Mouse (Mus musculus) liver, embryonic 12.5 days (tissue): ENCODE results near the gene Rere. TPM values are rescaled to one million over a fixed set of nuclear protein-coding genes. Genes with fewer than 3 reads are reported as not detected.

Experiments used
- ATAC-seq: fragments of 200-750 bp; cut with Nextera tagmentation; 2 replicates; pipeline ENCODE4 v1.8.0; 2017; ENCODE audit warnings: moderate number of reproducible peaks, mild to moderate bottlenecking, moderate library complexity
- H3K27ac ChIP-seq: fragments of 300-500 bp; sonication (generic); 2 replicates; pipeline ENCODE4 v1.5.1; 2016; ENCODE audit warnings: mild to moderate bottlenecking
- H3K27me3 ChIP-seq: fragments of 300-500 bp; sonication (generic); replicated peaks from 2 replicates; pipeline ENCODE4 v1.6.1; 2016; ENCODE audit warnings: mild to moderate bottlenecking, moderate library complexity
- H3K36me3 ChIP-seq: fragments of 300-500 bp; sonication (generic); 2 replicates; pipeline ENCODE4 v1.6.1; 2016; ENCODE audit warnings: mild to moderate bottlenecking, moderate library complexity
- H3K4me1 ChIP-seq: fragments of 300-500 bp; sonication (generic); 2 replicates; pipeline ENCODE4 v1.6.1; 2016
- H3K4me2 ChIP-seq: fragments of 300-500 bp; sonication (generic); 2 replicates; pipeline ENCODE4 v1.6.1; 2016; ENCODE audit warnings: mild to moderate bottlenecking, moderate library complexity
- H3K4me3 ChIP-seq: fragments of 300-500 bp; sonication (generic); 2 replicates; pipeline ENCODE4 v1.5.1; 2016; ENCODE audit warnings: mild to moderate bottlenecking, moderate library complexity
- H3K9ac ChIP-seq: fragments of 300-500 bp; sonication (generic); 2 replicates; pipeline ENCODE4 v1.6.1; 2016; ENCODE audit warnings: mild to moderate bottlenecking, moderate library complexity
- H3K9me3 ChIP-seq: fragments of 300-500 bp; sonication (generic); replicated peaks from 2 replicates; pipeline ENCODE4 v1.6.1; 2016; ENCODE audit warnings: mild to moderate bottlenecking, moderate library complexity
- WGBS: fragments of 180-500 bp; shearing (Covaris S2); methylation state at CpG from one replicate; pipeline ENCODE4 v1.1.7; 2016; ENCODE audit not compliant: insufficient replicate concordance; 5-methylcytosine and 5-hydroxymethylcytosine counted together
- polyA plus RNA-seq: library from polyadenylated mRNA; unstranded; fragments of >200 nt; fragmentation: Nextera tagmentation; extraction: Ambion mirVana; gene quantifications from 2 replicates; pipeline ENCODE4 v1.2.1, GENCODE M21; 2016

Gene Rere
- polyA plus RNA-seq, 1 experiment from 2014 or later = 11.6 TPM

- no peak for ATAC-seq
- 78% methylated on average over 3 of the region's 3 CpGs for WGBS
- Histone ChIP-seq H3K27me3 (no peaks in the 10 kb centered on the region), H3K4me1 (peaks cover 12% of the 10 kb centered on the region), H3K9ac (no peak overlapping the region), H3K4me2 (no peak overlapping the region), H3K36me3 (peaks cover 16% of the 10 kb centered on the region; the same call in 1 of the 2 replicates), H3K9me3 (no peaks in the 10 kb centered on the region), H3K27ac (no peak overlapping the region), H3K4me3 (no peak overlapping the region)
Measured at GRCm38 (mm10) chr4:150291900-150292299, 10.5 kb downstream of the Rere start.

- Histone ChIP-seq H3K4me1 (peaks cover 8% of the 10 kb centered on the region), H3K9me3 (no peaks in the 10 kb centered on the region), H3K36me3 (peaks cover 16% of the 10 kb centered on the region; the same call in 1 of the 2 replicates), H3K4me3 (no peak overlapping the region), H3K27ac (no peak overlapping the region), H3K27me3 (no peaks in the 10 kb centered on the region), H3K9ac (no peak overlapping the region), H3K4me2 (no peak overlapping the region)
- 80% methylated on average over 7 of the region's 7 CpGs for WGBS
- ATAC-seq = no peak
Measured at GRCm38 (mm10) chr4:150294870-150295269, 13.4 kb downstream of the Rere start.

DNA sequence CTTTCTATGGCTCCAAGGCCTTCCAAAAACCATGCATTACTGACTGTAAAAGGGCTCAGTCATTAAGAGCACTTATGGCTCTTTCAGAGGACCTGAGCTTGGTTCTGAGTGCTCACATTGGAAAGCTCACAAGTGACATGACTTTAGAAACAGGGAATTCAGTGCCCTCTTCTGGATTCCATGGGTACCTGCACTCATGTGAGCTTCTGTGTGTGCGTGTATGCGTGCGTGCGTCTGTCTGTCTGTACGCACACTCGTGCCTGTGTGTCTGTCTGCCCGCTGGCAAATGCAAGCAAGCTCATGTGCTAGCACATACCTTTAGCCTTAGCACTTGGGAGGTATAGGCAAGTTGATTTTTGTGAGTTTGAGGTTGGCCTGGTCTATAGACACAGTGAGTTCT, 14.5 kb downstream of the Rere start:
- no peaks in the 10 kb centered on the region for H3K9me3 ChIP-seq
- peaks cover 12% of the 10 kb centered on the region; the same call in 1 of the 2 replicates for H3K36me3 ChIP-seq
- ATAC-seq = no peak
- H3K27ac ChIP-seq = no peak overlapping the region
- H3K4me1 ChIP-seq = peaks cover 8% of the 10 kb centered on the region
- H3K27me3 ChIP-seq = no peaks in the 10 kb centered on the region
- no peak overlapping the region for H3K4me3 ChIP-seq
- H3K4me2 ChIP-seq = no peak overlapping the region
- WGBS = 81% methylated on average over 7 of the region's 7 CpGs
- H3K9ac ChIP-seq = no peak overlapping the region

- 78% methylated on average over 8 of the region's 8 CpGs for WGBS
- ATAC-seq = no peak
- no peak overlapping the region for H3K4me2 ChIP-seq
- H3K27me3 ChIP-seq = no peaks in the 10 kb centered on the region
- no peak overlapping the region for H3K4me3 ChIP-seq
- no peaks in the 10 kb centered on the region for H3K36me3 ChIP-seq
- no peak overlapping the region for H3K27ac ChIP-seq
- no peaks in the 10 kb centered on the region for H3K4me1 ChIP-seq
- H3K9me3 ChIP-seq = no peaks in the 10 kb centered on the region
- H3K9ac ChIP-seq = no peak overlapping the region
Measured at GRCm38 (mm10) chr4:150302726-150303125, 21.3 kb downstream of the Rere start.

DNA sequence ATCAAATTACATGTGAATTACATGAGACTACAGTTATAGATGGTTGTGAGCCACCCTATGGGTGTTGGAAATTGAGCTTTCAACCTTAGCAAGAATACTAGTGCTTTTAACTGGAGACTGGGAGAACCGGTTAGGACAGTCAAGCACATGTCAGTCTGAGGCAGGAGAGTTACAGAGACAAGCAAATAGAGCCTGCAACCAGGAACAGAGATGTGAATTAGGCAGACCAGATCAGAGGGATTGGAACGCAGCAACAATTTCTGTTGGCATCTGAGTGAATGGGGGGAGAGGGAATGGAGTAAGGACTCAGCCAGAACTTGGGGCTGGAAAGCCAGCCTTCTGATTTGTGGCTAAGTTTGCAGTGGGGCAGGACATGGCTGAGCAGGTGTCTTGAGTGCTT, 25.3 kb downstream of the Rere start:
- no peak overlapping the region for H3K4me3 ChIP-seq
- no peak overlapping the region for H3K27ac ChIP-seq
- H3K4me1 ChIP-seq = peaks cover 19% of the 10 kb centered on the region
- WGBS = 61% methylated on average over 2 of the region's 2 CpGs
- H3K27me3 ChIP-seq = no peaks in the 10 kb centered on the region
- H3K9ac ChIP-seq = no peak overlapping the region
- no peak overlapping the region for H3K4me2 ChIP-seq
- no peak for ATAC-seq
- no peaks in the 10 kb centered on the region for H3K36me3 ChIP-seq
- H3K9me3 ChIP-seq = no peaks in the 10 kb centered on the region

DNA sequence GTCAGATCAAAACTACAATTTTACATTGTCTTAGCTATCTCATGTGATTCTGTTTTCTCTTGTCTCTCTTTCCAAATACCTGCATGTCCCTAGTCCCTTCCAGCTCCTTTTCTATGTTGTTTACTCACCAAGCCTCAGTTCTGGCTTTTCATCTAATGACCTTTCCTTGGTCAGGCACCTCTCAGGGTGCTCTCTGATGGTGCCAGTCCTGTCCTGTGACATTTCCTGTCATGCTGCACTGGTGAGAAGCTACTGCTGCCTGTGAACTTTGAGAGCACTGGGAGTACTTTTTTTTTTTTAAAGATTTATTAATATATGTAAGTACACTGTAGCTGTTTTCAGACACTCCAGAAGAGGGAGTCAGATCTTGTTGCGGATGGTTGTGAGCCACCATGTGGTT, 25.8 kb downstream of the Rere start:
- no peaks in the 10 kb centered on the region for H3K36me3 ChIP-seq
- H3K27ac ChIP-seq = no peak overlapping the region
- no peaks in the 10 kb centered on the region for H3K27me3 ChIP-seq
- peaks cover 22% of the 10 kb centered on the region for H3K4me1 ChIP-seq
- H3K4me3 ChIP-seq = no peak overlapping the region
- no peaks in the 10 kb centered on the region for H3K9me3 ChIP-seq
- no peak for ATAC-seq
- no peak overlapping the region for H3K9ac ChIP-seq
- no peak overlapping the region for H3K4me2 ChIP-seq
- WGBS = 91% methylated on average over 1 of the region's 1 CpGs

- 69% methylated on average over 2 of the region's 2 CpGs for WGBS
- no peak overlapping the region for H3K27ac ChIP-seq
Measured at GRCm38 (mm10) chr4:150311431-150311830, 30.0 kb downstream of the Rere start.

GRCm38 (mm10) chr4:150312646-150313045, 31.2 kb downstream of the Rere start:
- no peak overlapping the region for H3K4me2 ChIP-seq
- H3K9me3 ChIP-seq = no peaks in the 10 kb centered on the region
- no peak overlapping the region for H3K9ac ChIP-seq
- H3K27me3 ChIP-seq = no peaks in the 10 kb centered on the region
- peaks cover 26% of the 10 kb centered on the region for H3K4me1 ChIP-seq
- WGBS = 78% methylated on average over 2 of the region's 2 CpGs
- H3K4me3 ChIP-seq = no peak overlapping the region
- H3K27ac ChIP-seq = no peak overlapping the region
- H3K36me3 ChIP-seq = no peaks in the 10 kb centered on the region
- no peak for ATAC-seq

More at GRCm38 (mm10) chr4:150311431-150311830, 30.0 kb downstream of the Rere start:
- H3K9me3 ChIP-seq = no peaks in the 10 kb centered on the region
- ATAC-seq = no peak
- peaks cover 26% of the 10 kb centered on the region for H3K4me1 ChIP-seq
- H3K36me3 ChIP-seq = no peaks in the 10 kb centered on the region
- no peaks in the 10 kb centered on the region for H3K27me3 ChIP-seq
- no peak overlapping the region for H3K4me3 ChIP-seq
- H3K9ac ChIP-seq = no peak overlapping the region
- no peak overlapping the region for H3K4me2 ChIP-seq

DNA sequence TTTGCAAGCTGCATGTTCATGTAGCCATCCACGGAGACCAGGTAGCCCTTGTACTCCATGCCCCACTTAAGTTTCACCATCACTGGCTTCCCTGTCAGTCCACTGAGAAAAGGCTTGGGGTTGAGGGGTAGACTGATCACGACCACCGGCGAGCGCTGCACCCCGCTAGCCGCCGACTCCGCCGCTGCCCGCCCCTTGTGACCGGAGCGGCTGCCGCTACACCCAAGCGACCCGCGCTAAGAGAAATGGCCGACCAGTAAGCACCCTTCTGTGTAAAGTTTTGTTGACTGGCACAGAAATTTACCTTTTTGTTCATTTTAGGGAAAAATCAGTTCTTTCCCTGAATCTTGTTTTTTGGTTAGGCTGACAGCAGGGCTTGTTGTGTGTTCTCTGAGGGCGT, 33.9 kb downstream of the Rere start:
- no peak overlapping the region for H3K27ac ChIP-seq
- peaks cover 18% of the 10 kb centered on the region for H3K4me1 ChIP-seq
- H3K4me2 ChIP-seq = no peak overlapping the region
- WGBS = 92% methylated on average over 19 of the region's 19 CpGs
- H3K9ac ChIP-seq = no peak overlapping the region
- H3K36me3 ChIP-seq = no peaks in the 10 kb centered on the region
- no peaks in the 10 kb centered on the region for H3K9me3 ChIP-seq
- no peak overlapping the region for H3K4me3 ChIP-seq
- H3K27me3 ChIP-seq = no peaks in the 10 kb centered on the region
- ATAC-seq = no peak

GRCm38 (mm10) chr4:150316546-150316945, 35.1 kb downstream of the Rere start:
- no peak overlapping the region for H3K4me2 ChIP-seq
- H3K27ac ChIP-seq = no peak overlapping the region
- no peak for ATAC-seq
- H3K4me1 ChIP-seq = peaks cover 8% of the 10 kb centered on the region
- H3K36me3 ChIP-seq = no peaks in the 10 kb centered on the region
- H3K9ac ChIP-seq = no peak overlapping the region
- H3K9me3 ChIP-seq = no peaks in the 10 kb centered on the region
- 32% methylated on average over 1 of the region's 1 CpGs for WGBS
- H3K27me3 ChIP-seq = no peaks in the 10 kb centered on the region
- no peak overlapping the region for H3K4me3 ChIP-seq

- H3K4me1 ChIP-seq = peaks cover 13% of the 10 kb centered on the region
- H3K27me3 ChIP-seq = no peaks in the 10 kb centered on the region
- no peaks in the 10 kb centered on the region for H3K9me3 ChIP-seq
- H3K36me3 ChIP-seq = no peaks in the 10 kb centered on the region
- H3K27ac ChIP-seq = no peak overlapping the region
- no peak overlapping the region for H3K4me2 ChIP-seq
- no peak overlapping the region for H3K9ac ChIP-seq
- ATAC-seq = no peak
- H3K4me3 ChIP-seq = no peak overlapping the region
- 73% methylated on average over 3 of the region's 3 CpGs for whole genome bisulfite sequencing
Measured at GRCm38 (mm10) chr4:150325046-150325801, 43.8 kb downstream of the Rere start.

DNA sequence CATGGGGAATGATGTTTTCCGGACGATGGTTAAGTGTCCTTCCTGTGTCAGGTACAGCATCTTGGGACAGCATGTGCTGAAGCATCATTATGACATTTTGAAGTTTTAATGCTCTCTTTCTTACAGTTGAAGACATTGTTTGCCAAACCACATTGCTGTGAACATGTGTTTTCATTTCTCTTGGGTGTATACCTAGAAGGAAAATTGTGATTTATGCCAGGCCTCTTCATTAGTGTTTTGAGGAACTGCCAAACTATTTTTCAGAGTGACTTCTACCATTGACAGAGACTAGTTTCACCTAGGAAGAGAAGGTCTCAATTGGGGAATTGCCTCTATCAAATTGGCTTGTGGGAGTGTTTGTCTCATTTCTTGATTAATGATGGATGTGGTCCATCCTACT, 44.6 kb downstream of the Rere start:
- WGBS = 75% methylated on average over 2 of the region's 2 CpGs
- H3K4me3 ChIP-seq = no peak overlapping the region
- no peak overlapping the region for H3K27ac ChIP-seq
- H3K9ac ChIP-seq = no peak overlapping the region
- H3K4me1 ChIP-seq = peaks cover 13% of the 10 kb centered on the region
- no peaks in the 10 kb centered on the region for H3K9me3 ChIP-seq
- no peak for ATAC-seq
- H3K4me2 ChIP-seq = no peak overlapping the region
- no peaks in the 10 kb centered on the region for H3K36me3 ChIP-seq
- H3K27me3 ChIP-seq = no peaks in the 10 kb centered on the region

- no peak overlapping the region for H3K4me3 ChIP-seq
- no peaks in the 10 kb centered on the region for H3K9me3 ChIP-seq
- 80% methylated on average over 4 of the region's 4 CpGs for WGBS
- H3K4me2 ChIP-seq = no peak overlapping the region
- no peak overlapping the region for H3K27ac ChIP-seq
- H3K36me3 ChIP-seq = no peaks in the 10 kb centered on the region
- H3K27me3 ChIP-seq = no peaks in the 10 kb centered on the region
- no peak for ATAC-seq
- no peak overlapping the region for H3K9ac ChIP-seq
- H3K4me1 ChIP-seq = peaks cover 13% of the 10 kb centered on the region
Measured at GRCm38 (mm10) chr4:150327476-150327875, 46.0 kb downstream of the Rere start.
